Mouse (Mus musculus): Measurements from ENCODE around the gene S100a4.

S100a4 gene

GRCm38 (mm10) chr3:90600458-90601195 lies 2.9 kb upstream of the S100a4 start:
- DNase-seq: no peak

- DNase-seq: no peak
Observed at GRCm38 (mm10) chr3:90601486-90602110, 2.0 kb upstream of the S100a4 start, which contains the start of gene Gm42674. Gm42674 (plus strand) TSS chr3:90601904.

- DNase-seq: no peak
Observed at GRCm38 (mm10) chr3:90604416-90604815, 845 bp downstream of the S100a4 start.

GRCm38 (mm10) chr3:90605049-90605448 lies 1.5 kb downstream of the S100a4 start:
- no peak for DNase-seq

- no peak for DNase-seq
Observed at GRCm38 (mm10) chr3:90605736-90606135, 2.2 kb downstream of the S100a4 start.

GRCm38 (mm10) chr3:90606185-90606584 lies 2.6 kb downstream of the S100a4 start:
- no peak for DNase-seq

GRCm38 (mm10) chr3:90607361-90607760 lies 3.8 kb downstream of the S100a4 start:
- no peak for DNase-seq

- no peak for DNase-seq
Observed at GRCm38 (mm10) chr3:90608223-90608622, 4.7 kb downstream of the S100a4 start, which contains the start of gene S100a5. S100a5 (plus strand) TSS chr3:90608523.

GRCm38 (mm10) chr3:90609102-90609501 lies 5.5 kb downstream of the S100a4 start:
- DNase-seq: no peak

- no peak for DNase-seq
Observed at GRCm38 (mm10) chr3:90611494-90611893, 7.9 kb downstream of the S100a4 start.

- no peak for DNase-seq
Observed at GRCm38 (mm10) chr3:90612061-90612460, 8.5 kb downstream of the S100a4 start.

- DNase-seq: peak; percentile 88
Observed at GRCm38 (mm10) chr3:90612728-90613291, 9.2 kb downstream of the S100a4 start, which contains the start of gene S100a6. S100a6 (plus strand) TSS chr3:90612882.

GRCm38 (mm10) chr3:90613461-90614147 lies 10.0 kb downstream of the S100a4 start:
- DNase-seq: no peak

GRCm38 (mm10) chr3:90614148-90614530 lies 10.6 kb downstream of the S100a4 start:
- no peak for DNase-seq

- no peak for DNase-seq
Observed at GRCm38 (mm10) chr3:90614611-90615251, 11.2 kb downstream of the S100a4 start.

- peak; percentile 88 for DNase-seq
Observed at GRCm38 (mm10) chr3:90615415-90615814, 11.8 kb downstream of the S100a4 start.

- no peak for DNase-seq
Observed at GRCm38 (mm10) chr3:90615911-90616310, 12.3 kb downstream of the S100a4 start.

GRCm38 (mm10) chr3:90617586-90617985 lies 14.0 kb downstream of the S100a4 start:
- DNase-seq: no peak

GRCm38 (mm10) chr3:90621552-90621951 lies 18.0 kb downstream of the S100a4 start:
- DNase-seq: no peak

- peak; percentile 58 for DNase-seq
Observed at GRCm38 (mm10) chr3:90623435-90624071, 20.0 kb downstream of the S100a4 start.

- no peak for DNase-seq
Observed at GRCm38 (mm10) chr3:90625496-90625895, 21.9 kb downstream of the S100a4 start.

Data from thymus, postnatal 14 days (tissue).